Mouse (Mus musculus) forebrain, embryonic 11.5 days (tissue): ENCODE measurements around the gene Gas7. TPM values are rescaled to one million over a fixed set of nuclear protein-coding genes. Genes with fewer than 3 reads are reported as not detected.

Experiments used
- ATAC-seq: fragments of 200-750 bp; cut with Nextera tagmentation; replicated peaks from 2 replicates; pipeline ENCODE4 v1.8.0; 2017; ENCODE audit warnings: moderate TSS enrichment; ENCODE audit not compliant: low FRiP score
- DNase-seq: peaks from one replicate; pipeline ENCODE4 v3.0.0-alpha.2; 2017; ENCODE audit warnings: low spot score
- H3K27ac ChIP-seq: fragments of 300-500 bp; sonication (generic); 2 replicates; pipeline ENCODE4 v1.5.1; 2014; ENCODE audit warnings: low read depth, low read length
- H3K27me3 ChIP-seq: fragments of 300-500 bp; sonication (generic); 2 replicates; pipeline ENCODE4 v1.6.1; 2014; ENCODE audit warnings: mild to moderate bottlenecking, low read length, mixed read lengths; ENCODE audit not compliant: control insufficient read depth, insufficient read depth
- H3K36me3 ChIP-seq: fragments of 300-500 bp; sonication (generic); 2 replicates; pipeline ENCODE4 v1.6.1; 2014; ENCODE audit warnings: mild to moderate bottlenecking, low read length, moderate library complexity, mixed read lengths; ENCODE audit not compliant: control insufficient read depth, insufficient read depth
- H3K4me1 ChIP-seq: fragments of 300-500 bp; sonication (generic); replicated peaks from 2 replicates; pipeline ENCODE4 v1.6.1; 2014; ENCODE audit warnings: low read length, mixed read lengths; ENCODE audit not compliant: control insufficient read depth, insufficient read depth
- H3K4me2 ChIP-seq: fragments of 300-500 bp; sonication (generic); 2 replicates; pipeline ENCODE4 v1.6.1; 2014; ENCODE audit warnings: low read depth, mild to moderate bottlenecking, low read length, moderate library complexity, mixed read lengths; ENCODE audit not compliant: severe bottlenecking
- H3K4me3 ChIP-seq: fragments of 300-500 bp; sonication (generic); 2 replicates; pipeline ENCODE4 v1.5.1; 2014; ENCODE audit warnings: low read depth, low read length
- H3K9ac ChIP-seq: fragments of 300-500 bp; sonication (generic); 2 replicates; pipeline ENCODE4 v1.6.1; 2014; ENCODE audit warnings: low read length
- H3K9me3 ChIP-seq: fragments of 300-500 bp; sonication (generic); 2 replicates; pipeline ENCODE4 v1.6.1; 2016; ENCODE audit warnings: low read length, mixed read lengths; ENCODE audit not compliant: control insufficient read depth
- WGBS: fragments of 180-500 bp; shearing (Covaris S2); extraction: QIAGEN DNeasy Blood & Tissue Kit; methylation state at CpG from one replicate; pipeline ENCODE4 v1.1.7; 2014; 5-methylcytosine and 5-hydroxymethylcytosine counted together
- polyA plus RNA-seq: library from polyadenylated mRNA; unstranded; fragments of >200 nt; fragmentation: Nextera tagmentation; extraction: Ambion mirVana; gene quantifications from 2 replicates; pipeline ENCODE4 v1.2.1, GENCODE M21; 2014

Gene Gas7
- polyA plus RNA-seq, result 3.4 and 3.6 TPM in 2 replicates

- Histone ChIP-seq H3K27me3 (peaks cover 25% of the 10 kb centered on the region), H3K4me1 (peaks cover 9% of the 10 kb centered on the region; the same call in 1 of the 2 replicates), H3K9me3 (no peaks in the 10 kb centered on the region), H3K27ac (no peak within 1 kb of the TSS), H3K36me3 (no peaks in the 10 kb centered on the region), H3K4me2 (peak within 1 kb of the TSS; percentile 97), H3K9ac (peak within 1 kb of the TSS; percentile 65), H3K4me3 (peak within 1 kb of the TSS; percentile 67)
- peak; percentile 88 for ATAC-seq
- DNase-seq, result peak; percentile 73
- WGBS, result under 1% methylated on average over 74 of the region's 78 CpGs
Observed at GRCm38 (mm10) chr11:67454874-67455526, at the start of gene Gas7. TSS of gene Gas7 (plus strand) at chr11:67455437.

DNA sequence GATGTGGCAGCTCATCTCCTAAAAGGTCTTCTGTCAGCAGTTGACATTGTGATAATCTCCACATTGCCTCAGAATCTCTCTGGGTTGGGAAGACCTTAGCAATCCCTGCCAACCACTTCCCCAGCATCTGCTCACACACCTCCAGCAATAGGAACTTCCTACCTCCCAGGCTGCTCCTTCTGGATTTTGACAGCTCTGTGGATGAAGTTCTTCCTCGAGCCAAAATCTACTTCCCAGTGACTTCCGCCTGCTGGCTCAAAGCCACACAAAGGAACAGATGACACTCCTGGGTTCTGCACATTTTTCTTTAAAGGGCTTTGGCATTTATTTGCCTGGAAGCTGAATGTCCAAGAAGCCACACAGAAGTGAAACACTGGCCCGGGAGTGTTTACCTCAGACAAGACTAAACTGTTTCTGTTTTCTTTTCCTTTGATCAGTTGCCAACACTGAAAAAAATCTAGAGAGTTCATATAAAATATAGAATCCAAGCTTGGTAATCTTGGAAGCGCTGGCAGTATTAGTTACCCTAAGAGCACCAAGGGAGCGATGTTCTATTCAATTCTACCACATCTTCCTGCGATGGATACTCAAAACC lies 40.8 kb upstream of the Gas7 start:
- Histone ChIP-seq H3K4me3 (no peak overlapping the region), H3K36me3 (no peaks in the 10 kb centered on the region), H3K27ac (no peak overlapping the region), H3K27me3 (no peaks in the 10 kb centered on the region), H3K9ac (no peak overlapping the region), H3K4me1 (no peaks in the 10 kb centered on the region), H3K4me2 (no peak overlapping the region), H3K9me3 (no peaks in the 10 kb centered on the region)
- DNase-seq, result no peak
- WGBS, result 91% methylated on average over 6 of the region's 6 CpGs
- ATAC-seq, result no peak

- no peak overlapping the region for H3K9ac ChIP-seq
- H3K4me2 ChIP-seq, result no peak overlapping the region
- 92% methylated on average over 13 of the region's 13 CpGs for WGBS
- no peaks in the 10 kb centered on the region for H3K36me3 ChIP-seq
- DNase-seq (no peak), ATAC-seq (no peak)
- H3K27me3 ChIP-seq, result no peaks in the 10 kb centered on the region
- no peak overlapping the region for H3K4me3 ChIP-seq
- no peaks in the 10 kb centered on the region for H3K9me3 ChIP-seq
- H3K27ac ChIP-seq, result no peak overlapping the region
- H3K4me1 ChIP-seq, result no peaks in the 10 kb centered on the region
Observed at GRCm38 (mm10) chr11:67423575-67423974, 31.7 kb upstream of the Gas7 start.

DNA sequence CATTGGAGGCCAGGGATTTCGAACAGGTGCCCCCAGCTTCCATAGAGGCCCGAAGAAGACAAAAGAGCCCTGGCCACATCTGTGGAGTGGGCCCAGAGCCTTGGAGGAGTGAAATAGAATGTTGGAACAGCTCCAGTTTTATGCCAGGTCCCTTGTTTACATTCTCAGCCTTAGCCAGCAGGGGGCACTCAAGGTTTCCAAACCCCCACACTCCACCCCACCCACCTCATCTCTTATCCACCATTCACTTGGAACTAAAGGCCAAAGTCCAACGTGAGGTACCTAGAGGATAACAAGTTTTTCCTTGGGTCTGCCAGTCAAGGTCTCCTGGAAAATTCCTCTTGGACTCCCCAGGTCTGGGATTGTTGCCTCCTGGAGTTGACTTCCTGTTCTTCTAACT lies 27.0 kb upstream of the Gas7 start:
- Histone ChIP-seq H3K9me3 (no peaks in the 10 kb centered on the region), H3K27me3 (no peaks in the 10 kb centered on the region), H3K4me3 (no peak overlapping the region), H3K4me2 (no peak overlapping the region), H3K9ac (no peak overlapping the region), H3K27ac (no peak overlapping the region), H3K4me1 (0 out of 2 replicates have a peak, but pooled peaks cover 1% of the 10 kb centered on the region), H3K36me3 (no peaks in the 10 kb centered on the region)
- ATAC-seq (no peak), DNase-seq (peak; percentile 69)
- 35% methylated on average over 3 of the region's 3 CpGs for WGBS

DNA sequence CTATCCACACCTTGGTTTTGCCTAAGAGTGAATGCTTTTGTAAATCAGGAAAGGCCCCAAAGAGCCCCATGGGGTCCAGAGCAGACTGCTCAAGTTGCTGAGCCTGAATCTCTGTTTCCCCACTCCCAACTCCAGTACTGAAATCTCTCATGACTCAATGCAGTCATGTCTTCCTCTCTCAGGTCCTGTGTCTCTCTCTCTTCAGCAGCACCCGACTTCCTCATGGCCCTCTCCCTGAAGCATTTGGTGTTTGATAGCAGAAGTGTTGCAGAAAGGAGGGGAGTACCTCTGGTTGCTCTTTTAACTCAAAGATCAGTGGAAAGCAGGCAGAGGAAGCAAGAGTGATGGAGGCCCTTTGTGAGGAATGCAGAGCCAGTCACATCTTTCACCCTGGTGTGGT lies 25.4 kb upstream of the Gas7 start:
- Histone ChIP-seq H3K27me3 (no peaks in the 10 kb centered on the region), H3K27ac (no peak overlapping the region), H3K9me3 (no peaks in the 10 kb centered on the region), H3K4me2 (no peak overlapping the region), H3K9ac (no peak overlapping the region), H3K36me3 (no peaks in the 10 kb centered on the region), H3K4me3 (no peak overlapping the region), H3K4me1 (0 out of 2 replicates have a peak, but pooled peaks cover 1% of the 10 kb centered on the region)
- 90% methylated on average over 1 of the region's 1 CpGs for WGBS
- DNase-seq (no peak), ATAC-seq (no peak)

DNA sequence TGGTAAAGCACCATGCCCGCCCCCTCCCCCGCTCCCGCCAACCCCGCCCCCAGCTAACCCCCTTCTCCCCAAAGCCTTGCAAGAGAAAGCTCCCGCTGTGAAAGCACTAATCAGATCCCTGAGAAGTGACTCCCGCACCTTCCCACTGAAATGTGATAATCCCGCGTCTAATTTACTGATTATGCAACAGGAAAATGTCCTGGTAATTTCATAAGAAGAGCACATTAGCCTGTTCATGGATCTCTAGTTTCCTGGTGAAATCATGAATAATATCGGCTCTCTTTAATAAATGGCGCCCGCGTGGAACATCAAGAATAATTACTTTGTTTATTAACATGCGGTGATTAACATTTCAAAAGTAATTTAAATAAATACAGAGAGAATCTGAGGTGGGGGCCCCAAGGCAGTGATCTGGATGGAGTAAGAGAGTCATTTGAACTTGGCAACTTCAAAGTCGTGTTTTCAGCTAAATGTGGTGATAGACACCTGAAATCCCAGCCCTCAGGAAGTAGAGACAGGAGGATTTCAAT lies 24.1 kb upstream of the Gas7 start:
- Histone ChIP-seq H3K4me3 (no peak overlapping the region), H3K27me3 (no peaks in the 10 kb centered on the region), H3K9me3 (no peaks in the 10 kb centered on the region), H3K4me2 (no peak overlapping the region), H3K9ac (no peak overlapping the region), H3K4me1 (0 out of 2 replicates have a peak, but pooled peaks cover 1% of the 10 kb centered on the region), H3K27ac (no peak overlapping the region), H3K36me3 (no peaks in the 10 kb centered on the region)
- 22% methylated on average over 14 of the region's 14 CpGs for WGBS
- no peak for DNase-seq
- no peak for ATAC-seq

DNA sequence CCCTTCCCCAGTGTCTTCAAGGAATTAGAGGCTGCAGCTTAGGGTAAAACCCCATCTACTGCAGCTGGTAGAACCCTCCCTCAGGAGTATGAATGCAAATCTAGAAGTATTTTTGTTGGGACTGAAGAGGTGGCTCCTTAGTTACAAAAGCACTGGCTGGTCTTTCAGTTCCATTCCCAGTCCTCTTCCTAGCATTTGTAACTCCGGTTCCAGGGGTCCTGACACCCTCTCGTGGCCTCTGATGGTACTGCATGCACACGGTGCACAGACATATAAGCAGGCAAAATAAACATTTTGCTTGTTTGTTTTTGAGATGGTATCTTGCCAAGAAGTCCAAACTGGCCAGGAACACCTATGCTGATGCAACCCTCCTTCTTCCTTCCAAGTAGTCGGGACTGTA lies 23.4 kb upstream of the Gas7 start:
- Histone ChIP-seq H3K27ac (no peak overlapping the region), H3K4me1 (0 out of 2 replicates have a peak, but pooled peaks cover 1% of the 10 kb centered on the region), H3K4me2 (no peak overlapping the region), H3K9me3 (no peaks in the 10 kb centered on the region), H3K4me3 (no peak overlapping the region), H3K27me3 (no peaks in the 10 kb centered on the region), H3K9ac (no peak overlapping the region), H3K36me3 (no peaks in the 10 kb centered on the region)
- DNase-seq (peak; percentile 55), ATAC-seq (no peak)
- 57% methylated on average over 4 of the region's 4 CpGs for WGBS

GRCm38 (mm10) chr11:67433763-67434162 lies 21.5 kb upstream of the Gas7 start:
- Histone ChIP-seq H3K27ac (no peak overlapping the region), H3K36me3 (no peaks in the 10 kb centered on the region), H3K4me3 (no peak overlapping the region), H3K4me2 (no peak overlapping the region), H3K4me1 (0 out of 2 replicates have a peak, but pooled peaks cover 1% of the 10 kb centered on the region), H3K9me3 (no peaks in the 10 kb centered on the region), H3K27me3 (no peaks in the 10 kb centered on the region), H3K9ac (no peak overlapping the region)
- 92% methylated on average over 5 of the region's 5 CpGs for WGBS
- no peak for DNase-seq
- no peak for ATAC-seq
